Mouse (Mus musculus) heart, adult 8-10 months (tissue): ENCODE results near the gene Kcnb1. TPM values are rescaled to one million over a fixed set of nuclear protein-coding genes. Genes with fewer than 3 reads are reported as not detected.
A peak's percentile ranks its signal among the peaks of the same experiment; 100 is the strongest.

Experiments
- DNase-seq: peaks from one replicate; pipeline ENCODE4 v3.0.0; 2022; ENCODE audit warnings: low spot score
- total RNA-seq, 4 experiments: library from RNA; stranded (reverse); gene quantifications; 2 replicates each; pipeline ENCODE4 v1.2.4; 2022

Kcnb1 gene
- total RNA-seq, 4 experiments from 2014 or later, result 33.9 to 43.8 (median 38.8) TPM

- DNase-seq, result no peak
Observed at GRCm38 (mm10) chr2:167060761-167061160, 129.2 kb downstream of the Kcnb1 start.

- no peak for DNase-seq
Observed at GRCm38 (mm10) chr2:167060360-167060759, 129.6 kb downstream of the Kcnb1 start.

GRCm38 (mm10) chr2:167059960-167060359 lies 130.0 kb downstream of the Kcnb1 start:
- no peak for DNase-seq

GRCm38 (mm10) chr2:167059536-167059935 lies 130.4 kb downstream of the Kcnb1 start:
- no peak for DNase-seq

GRCm38 (mm10) chr2:167058814-167059387 lies 131.1 kb downstream of the Kcnb1 start:
- no peak for DNase-seq

- no peak for DNase-seq
Observed at GRCm38 (mm10) chr2:167058201-167058600, 131.8 kb downstream of the Kcnb1 start.

GRCm38 (mm10) chr2:167056942-167057323 lies 133.0 kb downstream of the Kcnb1 start:
- DNase-seq, result no peak

GRCm38 (mm10) chr2:167056210-167056941 lies 133.6 kb downstream of the Kcnb1 start:
- DNase-seq, result no peak

GRCm38 (mm10) chr2:167055386-167055785 lies 134.6 kb downstream of the Kcnb1 start:
- DNase-seq, result peak; percentile 71

GRCm38 (mm10) chr2:167053127-167053844 lies 136.7 kb downstream of the Kcnb1 start:
- no peak for DNase-seq

GRCm38 (mm10) chr2:167048698-167049358 lies 141.1 kb downstream of the Kcnb1 start:
- no peak for DNase-seq

- DNase-seq, result no peak
Observed at GRCm38 (mm10) chr2:167048223-167048622, 141.7 kb downstream of the Kcnb1 start.

Other genes with a start within 250 kb of the Kcnb1 start
- 10 to 100 TPM; 40.7 to 48.5 (median 44.1) TPM for gene Stau1, start 193.9 kb downstream of the Kcnb1 start, total RNA-seq
- gene Ddx27, start 175.0 kb downstream of the Kcnb1 start, total RNA-seq, result 10 to 100 TPM in 3 of 4 experiments, 1 to 10 TPM in 1; 9.0 to 12.3 (median 10.7) TPM
- gene Znfx1, start 127.1 kb downstream of the Kcnb1 start, total RNA-seq, result 10 to 100 TPM; 29.2 to 47.0 (median 40.3) TPM
- gene Ptgis, start 50.4 kb upstream of the Kcnb1 start, total RNA-seq, result 10 to 100 TPM; 14.5 to 23.5 (median 16.9) TPM
- 10 to 100 TPM in 3 of 4 experiments, 1 to 10 TPM in 1; 8.9 to 12.8 (median 11.6) TPM for gene B4galt5, start 159.0 kb upstream of the Kcnb1 start, total RNA-seq
- gene Slc9a8, start 231.6 kb upstream of the Kcnb1 start, total RNA-seq, result 10 to 100 TPM; 24.6 to 30.5 (median 25.6) TPM